Mouse (Mus musculus) kidney, postnatal 25 days (tissue): ENCODE measurements around the gene Kalrn.

Source experiments
- DNase-seq, 2 experiments: peaks; one replicate each; pipeline ENCODE4 v3.0.0; 2021; ENCODE audit warnings: mixed read lengths in 2 of 2

Gene Kalrn

GRCm38 (mm10) chr16:33928788-33929462 lies 644.4 kb downstream of the Kalrn start:
- peak; percentile 51 to 62 for DNase-seq

DNA sequence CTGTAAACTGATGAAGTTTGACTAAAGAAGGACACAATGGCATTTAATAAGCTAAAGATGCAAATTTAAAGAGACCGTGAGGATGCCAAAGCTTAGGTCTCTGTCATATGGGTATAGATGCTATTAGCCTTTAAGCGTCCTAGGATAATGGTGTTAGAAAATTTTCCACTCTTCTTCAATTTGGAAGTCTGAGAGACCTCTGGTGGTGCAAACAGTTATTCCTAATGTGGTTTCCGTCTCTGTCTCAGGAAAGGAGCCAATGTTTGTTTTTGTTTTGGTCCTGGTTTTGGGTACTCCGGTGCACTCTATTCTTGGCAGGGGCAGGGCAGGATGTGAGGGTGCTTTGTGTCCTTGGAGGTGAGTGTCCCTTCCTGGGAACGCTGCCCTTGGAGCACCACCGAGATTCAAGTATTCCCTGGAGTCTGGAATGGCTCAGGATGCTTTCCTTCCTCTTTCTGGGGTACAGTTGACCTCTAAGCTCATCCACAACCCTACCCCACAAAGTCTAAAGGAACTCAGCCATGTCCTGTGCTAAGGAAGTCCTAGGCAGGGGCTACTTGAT lies 646.0 kb downstream of the Kalrn start:
- peak; percentile 43 to 83 for DNase-seq

- DNase-seq = no peak
Observed at GRCm38 (mm10) chr16:33923758-33924157, 649.6 kb downstream of the Kalrn start.

DNA sequence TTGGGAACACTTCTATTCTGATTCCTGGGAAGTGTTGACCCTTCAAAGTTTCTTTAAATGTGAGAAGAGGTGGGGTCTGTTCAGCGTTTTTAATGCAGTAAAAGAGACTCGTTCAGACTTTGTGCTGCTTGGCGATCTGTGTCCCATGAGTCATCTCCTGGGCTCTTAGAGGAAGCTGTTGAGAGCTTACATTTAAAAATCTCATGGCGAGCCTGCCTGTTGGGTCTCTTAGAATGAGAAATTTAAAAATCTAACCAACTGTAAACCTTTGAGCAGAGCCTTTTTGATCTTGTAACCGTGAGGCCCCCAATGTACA lies 650.4 kb downstream of the Kalrn start:
- DNase-seq = no peak

- DNase-seq = peak; percentile 57 to 84
Observed at GRCm38 (mm10) chr16:33922111-33923000, 651.0 kb downstream of the Kalrn start.

DNA sequence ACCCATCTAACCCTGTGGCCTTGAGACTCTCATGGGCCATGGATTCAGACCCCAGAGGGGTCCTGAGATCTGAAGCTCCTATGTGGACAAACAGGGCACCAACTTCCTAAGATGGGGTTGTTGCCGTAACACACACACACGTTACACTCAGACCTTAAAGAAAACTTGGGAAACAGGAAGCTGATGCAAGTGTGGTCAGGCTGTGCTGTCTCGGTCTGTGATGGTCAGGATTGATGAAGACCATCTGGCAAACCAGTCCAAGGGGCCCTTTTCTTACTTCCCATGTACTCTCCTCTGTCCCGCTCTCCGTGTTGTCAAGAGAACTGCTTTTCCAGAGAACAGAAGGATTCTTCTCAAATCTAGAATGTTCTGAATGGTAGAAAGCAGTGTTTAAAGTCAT lies 651.8 kb downstream of the Kalrn start:
- no peak for DNase-seq
